Mouse (Mus musculus): Measurements from ENCODE around the gene Mipol1. TPM values are rescaled to one million over a fixed set of nuclear protein-coding genes. Genes with fewer than 3 reads are reported as not detected.

Mipol1 gene
- polyA plus RNA-seq, 1 experiment from 2014 or later = 5.0 TPM

GRCm38 (mm10) chr12:57464520-57465334 is 234.5 kb downstream of the Mipol1 start:
- Histone ChIP-seq H3K27me3 (ENCODE audit: control insufficient read depth, insufficient read depth, low read length) (no peaks in the 10 kb centered on the region), H3K9me3 (ENCODE audit: control insufficient read depth, low read length) (no peaks in the 10 kb centered on the region), H3K27ac (replicated peaks; ENCODE audit: low read depth, low read length) (no peak overlapping the region), H3K4me1 (ENCODE audit: control insufficient read depth, insufficient read depth, low read length) (no peaks in the 10 kb centered on the region), H3K4me3 (replicated peaks; ENCODE audit: low read depth, low read length) (no peak overlapping the region), H3K9ac (replicated peaks; ENCODE audit: low read length) (no peak overlapping the region), H3K36me3 (ENCODE audit: control insufficient read depth, insufficient read depth, low read length) (no peaks in the 10 kb centered on the region), H3K4me2 (ENCODE audit: low read length) (no peak overlapping the region)
- WGBS = 82% methylated on average over 12 of the region's 12 CpGs
- ATAC-seq (ENCODE audit: low FRiP score, low TSS enrichment) (no peak), DNase-seq (no peak)

DNA sequence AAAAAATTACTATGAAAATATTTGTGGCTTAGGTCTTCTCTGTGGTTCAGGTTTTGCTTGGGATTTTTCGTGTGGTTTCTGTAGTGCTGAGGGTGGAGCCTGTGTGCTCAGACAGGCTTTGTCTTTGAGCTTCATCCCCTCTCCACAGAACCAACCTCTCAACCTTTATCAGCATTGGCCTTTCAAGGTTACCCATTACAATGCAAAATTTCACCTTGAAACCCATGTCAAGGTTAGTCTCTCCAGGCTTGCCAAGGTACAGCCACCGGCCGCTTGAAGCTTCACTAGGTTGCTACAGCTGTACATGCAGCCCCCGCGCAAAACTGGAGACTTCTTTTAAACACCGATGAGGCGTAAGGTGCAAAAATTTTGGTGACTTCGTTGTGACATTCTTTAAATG is 241.6 kb downstream of the Mipol1 start:
- DNase-seq (no peak), ATAC-seq (ENCODE audit: low FRiP score, low TSS enrichment) (no peak)
- Histone ChIP-seq H3K36me3 (ENCODE audit: control insufficient read depth, insufficient read depth, low read length) (no peaks in the 10 kb centered on the region), H3K9ac (replicated peaks; ENCODE audit: low read length) (no peak overlapping the region), H3K27ac (replicated peaks; ENCODE audit: low read depth, low read length) (no peak overlapping the region), H3K4me2 (ENCODE audit: low read length) (no peak overlapping the region), H3K9me3 (ENCODE audit: control insufficient read depth, low read length) (no peaks in the 10 kb centered on the region), H3K27me3 (ENCODE audit: control insufficient read depth, insufficient read depth, low read length) (no peaks in the 10 kb centered on the region), H3K4me1 (ENCODE audit: control insufficient read depth, insufficient read depth, low read length) (no peaks in the 10 kb centered on the region), H3K4me3 (replicated peaks; ENCODE audit: low read depth, low read length) (no peak overlapping the region)
- 88% methylated on average over 8 of the region's 8 CpGs for WGBS

DNA sequence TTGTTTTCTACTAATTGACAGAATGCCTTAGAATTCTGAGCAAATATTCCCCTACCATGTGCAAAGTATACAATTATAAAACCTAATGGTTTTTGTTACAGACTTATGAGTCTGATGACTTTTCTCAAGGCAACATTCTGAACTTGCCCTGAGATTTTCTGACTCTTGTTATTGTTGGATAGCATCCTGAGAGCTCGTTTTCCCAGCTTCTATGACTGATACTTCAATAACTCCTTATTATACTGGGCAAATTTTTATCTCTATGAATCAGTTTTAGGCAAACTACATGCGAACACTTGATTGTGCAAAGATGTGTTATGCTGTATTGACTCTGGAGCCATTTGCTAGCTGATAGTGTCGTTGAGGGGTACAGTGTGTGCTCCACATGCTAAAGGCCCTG is 246.6 kb downstream of the Mipol1 start:
- no peak overlapping the region for H3K9ac ChIP-seq (replicated peaks; ENCODE audit: low read length)
- H3K4me3 ChIP-seq (replicated peaks; ENCODE audit: low read depth, low read length) = no peak overlapping the region
- no peaks in the 10 kb centered on the region for H3K9me3 ChIP-seq (ENCODE audit: control insufficient read depth, low read length)
- H3K4me1 ChIP-seq (ENCODE audit: control insufficient read depth, insufficient read depth, low read length) = no peaks in the 10 kb centered on the region
- no peak for DNase-seq
- no peaks in the 10 kb centered on the region for H3K36me3 ChIP-seq (ENCODE audit: control insufficient read depth, insufficient read depth, low read length)
- H3K4me2 ChIP-seq (ENCODE audit: low read length) = no peak overlapping the region
- 84% methylated on average over 3 of the region's 3 CpGs for WGBS
- no peak overlapping the region for H3K27ac ChIP-seq (replicated peaks; ENCODE audit: low read depth, low read length)
- no peaks in the 10 kb centered on the region for H3K27me3 ChIP-seq (ENCODE audit: control insufficient read depth, insufficient read depth, low read length)
- ATAC-seq (ENCODE audit: low FRiP score, low TSS enrichment) = no peak

DNA sequence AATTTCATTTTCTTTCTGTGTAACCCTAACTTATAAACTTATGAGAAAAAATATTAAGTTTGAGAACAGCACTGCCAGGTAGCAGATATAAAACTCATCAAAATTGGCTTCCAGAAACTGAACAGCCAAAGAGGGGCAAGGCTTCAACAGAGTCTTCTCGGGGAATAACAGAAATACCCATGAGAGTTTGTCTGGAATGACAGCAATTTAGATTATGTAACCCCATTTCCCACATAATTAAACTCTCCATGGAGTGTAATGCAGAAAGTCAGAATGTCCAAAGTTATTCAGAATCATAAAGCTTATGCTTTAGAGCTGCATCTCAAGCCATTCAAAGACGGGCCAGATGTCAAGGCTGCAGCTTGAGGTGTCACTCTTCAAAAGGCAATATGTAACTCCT is 251.6 kb downstream of the Mipol1 start:
- Histone ChIP-seq H3K4me2 (ENCODE audit: low read length) (no peak overlapping the region), H3K9ac (replicated peaks; ENCODE audit: low read length) (no peak overlapping the region), H3K27ac (replicated peaks; ENCODE audit: low read depth, low read length) (no peak overlapping the region), H3K4me3 (replicated peaks; ENCODE audit: low read depth, low read length) (no peak overlapping the region), H3K36me3 (ENCODE audit: control insufficient read depth, insufficient read depth, low read length) (no peaks in the 10 kb centered on the region), H3K4me1 (ENCODE audit: control insufficient read depth, insufficient read depth, low read length) (no peaks in the 10 kb centered on the region), H3K9me3 (ENCODE audit: control insufficient read depth, low read length) (no peaks in the 10 kb centered on the region), H3K27me3 (ENCODE audit: control insufficient read depth, insufficient read depth, low read length) (no peaks in the 10 kb centered on the region)
- DNase-seq = no peak
- no peak for ATAC-seq (ENCODE audit: low FRiP score, low TSS enrichment)
- 80% methylated on average over 2 of the region's 2 CpGs for WGBS

- Histone ChIP-seq H3K9ac (replicated peaks; ENCODE audit: low read length) (no peak overlapping the region), H3K4me3 (replicated peaks; ENCODE audit: low read depth, low read length) (no peak overlapping the region), H3K4me2 (ENCODE audit: low read length) (no peak overlapping the region), H3K36me3 (ENCODE audit: control insufficient read depth, insufficient read depth, low read length) (no peaks in the 10 kb centered on the region), H3K27me3 (ENCODE audit: control insufficient read depth, insufficient read depth, low read length) (no peaks in the 10 kb centered on the region), H3K4me1 (ENCODE audit: control insufficient read depth, insufficient read depth, low read length) (no peaks in the 10 kb centered on the region), H3K27ac (replicated peaks; ENCODE audit: low read depth, low read length) (no peak overlapping the region), H3K9me3 (ENCODE audit: control insufficient read depth, low read length) (no peaks in the 10 kb centered on the region)
- 85% methylated on average over 6 of the region's 6 CpGs for WGBS
- DNase-seq (no peak), ATAC-seq (ENCODE audit: low FRiP score, low TSS enrichment) (no peak)
Observed at GRCm38 (mm10) chr12:57496347-57497119, 266.3 kb downstream of the Mipol1 start.

DNA sequence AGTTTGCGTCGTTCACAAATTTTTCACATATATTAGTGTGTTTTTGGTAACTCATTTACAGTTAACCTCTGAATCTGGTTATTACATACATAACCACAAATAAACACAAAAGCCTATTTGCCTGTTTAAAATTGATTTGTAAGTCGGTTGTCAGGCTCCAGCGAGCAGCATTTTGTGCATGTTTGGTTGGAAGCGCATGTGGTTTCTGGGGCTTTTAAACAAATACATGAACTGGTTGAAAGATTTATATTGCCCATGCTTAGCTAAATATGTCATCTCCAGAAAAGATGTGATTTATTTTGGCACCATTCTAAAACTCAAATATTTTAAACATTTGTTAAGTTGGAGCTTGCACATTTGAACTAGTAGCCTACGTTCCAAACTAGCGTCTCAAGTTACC is 270.0 kb downstream of the Mipol1 start:
- no peak overlapping the region for H3K4me2 ChIP-seq (ENCODE audit: low read length)
- H3K9me3 ChIP-seq (ENCODE audit: control insufficient read depth, low read length) = no peaks in the 10 kb centered on the region
- H3K9ac ChIP-seq (replicated peaks; ENCODE audit: low read length) = no peak overlapping the region
- ATAC-seq (ENCODE audit: low FRiP score, low TSS enrichment) = no peak
- no peaks in the 10 kb centered on the region for H3K36me3 ChIP-seq (ENCODE audit: control insufficient read depth, insufficient read depth, low read length)
- H3K4me3 ChIP-seq (replicated peaks; ENCODE audit: low read depth, low read length) = no peak overlapping the region
- DNase-seq = no peak
- no peak overlapping the region for H3K27ac ChIP-seq (replicated peaks; ENCODE audit: low read depth, low read length)
- no peaks in the 10 kb centered on the region for H3K4me1 ChIP-seq (ENCODE audit: control insufficient read depth, insufficient read depth, low read length)
- WGBS = 81% methylated on average over 7 of the region's 7 CpGs
- no peaks in the 10 kb centered on the region for H3K27me3 ChIP-seq (ENCODE audit: control insufficient read depth, insufficient read depth, low read length)

DNA sequence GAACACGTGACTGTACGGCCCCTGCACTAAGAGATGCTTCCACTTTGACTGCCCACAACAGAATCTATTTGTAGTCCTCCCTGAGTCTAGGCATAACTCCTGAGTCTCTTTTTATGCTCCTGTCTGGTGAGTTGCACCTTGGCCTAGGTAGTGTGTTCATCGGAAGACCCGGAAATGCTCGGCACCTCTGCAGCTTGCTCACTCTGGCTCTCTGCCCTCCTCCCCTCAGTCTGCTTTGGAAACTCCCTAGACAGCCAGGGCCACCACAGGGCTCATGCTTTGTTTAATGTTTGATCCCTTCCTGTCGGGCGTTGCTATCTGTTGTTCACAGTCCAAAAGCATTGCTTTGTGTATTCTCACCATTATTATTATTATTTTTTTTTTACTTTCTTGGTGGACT is 275.1 kb downstream of the Mipol1 start:
- WGBS = 66% methylated on average over 7 of the region's 7 CpGs
- ATAC-seq (ENCODE audit: low FRiP score, low TSS enrichment) = no peak
- no peaks in the 10 kb centered on the region for H3K4me1 ChIP-seq (ENCODE audit: control insufficient read depth, insufficient read depth, low read length)
- H3K9me3 ChIP-seq (ENCODE audit: control insufficient read depth, low read length) = no peaks in the 10 kb centered on the region
- H3K27ac ChIP-seq (replicated peaks; ENCODE audit: low read depth, low read length) = no peak overlapping the region
- no peak for DNase-seq
- H3K4me3 ChIP-seq (replicated peaks; ENCODE audit: low read depth, low read length) = no peak overlapping the region
- H3K4me2 ChIP-seq (ENCODE audit: low read length) = no peak overlapping the region
- H3K9ac ChIP-seq (replicated peaks; ENCODE audit: low read length) = no peak overlapping the region
- H3K27me3 ChIP-seq (ENCODE audit: control insufficient read depth, insufficient read depth, low read length) = no peaks in the 10 kb centered on the region
- no peaks in the 10 kb centered on the region for H3K36me3 ChIP-seq (ENCODE audit: control insufficient read depth, insufficient read depth, low read length)

DNA sequence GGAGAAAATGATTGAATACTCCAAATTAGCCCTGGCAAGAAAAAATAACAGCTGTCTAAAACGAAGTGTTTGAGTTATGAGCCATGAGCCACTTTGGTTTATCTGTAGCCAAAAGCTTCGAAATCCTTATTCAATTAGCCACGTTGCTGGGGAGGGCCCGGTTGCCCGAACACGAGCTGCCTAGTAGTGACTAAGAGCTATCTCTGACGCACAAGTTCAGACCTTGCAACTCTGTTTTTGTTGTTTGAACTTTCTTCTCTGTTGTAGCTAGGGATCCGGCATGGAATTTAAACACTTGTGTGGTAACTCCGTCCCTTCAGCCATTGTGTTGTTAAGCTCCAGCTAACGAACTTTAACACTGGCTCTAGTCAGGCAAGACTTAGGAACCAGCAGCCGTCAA is 278.7 kb downstream of the Mipol1 start:
- no peaks in the 10 kb centered on the region for H3K4me1 ChIP-seq (ENCODE audit: control insufficient read depth, insufficient read depth, low read length)
- no peak overlapping the region for H3K27ac ChIP-seq (replicated peaks; ENCODE audit: low read depth, low read length)
- WGBS = 24% methylated on average over 11 of the region's 11 CpGs
- no peak overlapping the region for H3K4me3 ChIP-seq (replicated peaks; ENCODE audit: low read depth, low read length)
- no peaks in the 10 kb centered on the region for H3K36me3 ChIP-seq (ENCODE audit: control insufficient read depth, insufficient read depth, low read length)
- no peaks in the 10 kb centered on the region for H3K9me3 ChIP-seq (ENCODE audit: control insufficient read depth, low read length)
- DNase-seq = no peak
- no peak overlapping the region for H3K4me2 ChIP-seq (ENCODE audit: low read length)
- H3K27me3 ChIP-seq (ENCODE audit: control insufficient read depth, insufficient read depth, low read length) = no peaks in the 10 kb centered on the region
- no peak overlapping the region for H3K9ac ChIP-seq (replicated peaks; ENCODE audit: low read length)
- ATAC-seq (ENCODE audit: low FRiP score, low TSS enrichment) = no peak

DNA sequence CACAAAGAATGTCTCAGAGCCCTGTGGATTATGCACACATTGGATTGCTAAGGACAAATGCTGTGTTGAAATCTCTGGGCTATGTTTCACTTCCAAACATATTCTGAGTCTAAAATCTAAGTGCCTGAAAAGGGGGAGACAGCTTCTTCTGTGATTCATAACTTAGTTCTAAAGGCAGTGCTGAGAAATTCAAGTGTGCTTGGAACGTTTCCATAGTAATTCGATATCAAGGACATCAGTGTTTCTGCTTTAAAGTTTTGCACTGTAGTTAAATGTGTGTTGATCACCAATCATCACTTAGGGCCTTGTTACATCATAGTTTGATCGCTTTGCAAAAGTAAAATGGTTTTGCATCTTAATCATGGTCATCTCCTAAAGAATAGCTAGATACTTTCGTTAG is 279.5 kb downstream of the Mipol1 start:
- no peak for DNase-seq
- Histone ChIP-seq H3K9me3 (ENCODE audit: control insufficient read depth, low read length) (no peaks in the 10 kb centered on the region), H3K27ac (replicated peaks; ENCODE audit: low read depth, low read length) (no peak overlapping the region), H3K27me3 (ENCODE audit: control insufficient read depth, insufficient read depth, low read length) (no peaks in the 10 kb centered on the region), H3K4me1 (ENCODE audit: control insufficient read depth, insufficient read depth, low read length) (no peaks in the 10 kb centered on the region), H3K36me3 (ENCODE audit: control insufficient read depth, insufficient read depth, low read length) (no peaks in the 10 kb centered on the region), H3K4me2 (ENCODE audit: low read length) (no peak overlapping the region), H3K4me3 (replicated peaks; ENCODE audit: low read depth, low read length) (no peak overlapping the region), H3K9ac (replicated peaks; ENCODE audit: low read length) (no peak overlapping the region)
- WGBS = 78% methylated on average over 4 of the region's 4 CpGs
- no peak for ATAC-seq (ENCODE audit: low FRiP score, low TSS enrichment)
